Mouse (Mus musculus): ENCODE data around the gene Msantd4.

- TF ChIP-seq CTCF (IDR thresholded peaks at IDR 0.05; ENCODE audit: low read depth, low read length) (no peak), POLR2A (IDR thresholded peaks at IDR 0.05; ENCODE audit: insufficient read depth, low read length) (no peak)
Observed at GRCm38 (mm10) chr9:4376640-4377120, 318 bp downstream of the Msantd4 start.

Measured in ES-Bruce4 (cell line).